Mouse (Mus musculus): ENCODE data around the gene Lrrc59. TPM values are rescaled to one million over a fixed set of nuclear protein-coding genes. Genes with fewer than 3 reads are reported as not detected.
"Not testable (repeated sequence)": the region's sequence is repeated elsewhere in the genome, so short reads cannot be mapped to it uniquely, and the experiment has no call there.

The Lrrc59 gene
- total RNA-seq, 2 experiments from 2014 or later: 78.7 to 81.1 TPM

GRCm38 (mm10) chr11:94631969-94632368, 2.4 kb downstream of the Lrrc59 start:
- no peak for DNase-seq

GRCm38 (mm10) chr11:94632988-94633387, 3.4 kb downstream of the Lrrc59 start:
- no peak for DNase-seq

- DNase-seq: no peak
These were observed 4.9 kb downstream of the Lrrc59 start for GRCm38 (mm10) chr11:94634431-94634830.

GRCm38 (mm10) chr11:94644461-94645219, 15.1 kb downstream of the Lrrc59 start:
- peak; percentile 20 to 34 for DNase-seq

- no peak for DNase-seq
These were observed 16.9 kb downstream of the Lrrc59 start for GRCm38 (mm10) chr11:94646457-94646856.

GRCm38 (mm10) chr11:94651241-94651640, 21.7 kb downstream of the Lrrc59 start:
- DNase-seq: not testable (repeated sequence)

GRCm38 (mm10) chr11:94652973-94653372, 23.4 kb downstream of the Lrrc59 start:
- DNase-seq: no peak

GRCm38 (mm10) chr11:94653663-94654436, 24.3 kb downstream of the Lrrc59 start, which contains the start of the genes Mrpl27 and Eme1:
Gene Mrpl27 (plus strand): TSS chr11:94653767.
Gene Eme1 (minus strand): TSS chr11:94653964.
- DNase-seq: peak; percentile 84 to 87

- no peak for DNase-seq
These were observed 31.8 kb downstream of the Lrrc59 start for GRCm38 (mm10) chr11:94661344-94661743.

- DNase-seq: no peak
These were observed 35.7 kb downstream of the Lrrc59 start for GRCm38 (mm10) chr11:94665281-94665680.

- DNase-seq: no peak
These were observed 45.4 kb downstream of the Lrrc59 start for GRCm38 (mm10) chr11:94674984-94675383.

GRCm38 (mm10) chr11:94675446-94675845, 45.9 kb downstream of the Lrrc59 start:
- DNase-seq: no peak

GRCm38 (mm10) chr11:94676308-94676707, 46.7 kb downstream of the Lrrc59 start:
- no peak for DNase-seq

GRCm38 (mm10) chr11:94676754-94677606, 47.4 kb downstream of the Lrrc59 start, which contains the start of gene Xylt2:
Gene Xylt2 (minus strand): TSS chr11:94677515.
- DNase-seq: peak; percentile 90

GRCm38 (mm10) chr11:94677607-94678145, 48.1 kb downstream of the Lrrc59 start:
- no peak for DNase-seq

GRCm38 (mm10) chr11:94680639-94681038, 51.1 kb downstream of the Lrrc59 start:
- DNase-seq: no peak

GRCm38 (mm10) chr11:94681640-94682039, 52.1 kb downstream of the Lrrc59 start:
- DNase-seq: no peak

- DNase-seq: no peak
These were observed 52.9 kb downstream of the Lrrc59 start for GRCm38 (mm10) chr11:94682427-94682826.

- DNase-seq: no peak
These were observed 57.6 kb downstream of the Lrrc59 start for GRCm38 (mm10) chr11:94687178-94687577.

GRCm38 (mm10) chr11:94692502-94692901, 62.9 kb downstream of the Lrrc59 start:
- not testable (repeated sequence) for DNase-seq
